In the genomic region with DNA sequence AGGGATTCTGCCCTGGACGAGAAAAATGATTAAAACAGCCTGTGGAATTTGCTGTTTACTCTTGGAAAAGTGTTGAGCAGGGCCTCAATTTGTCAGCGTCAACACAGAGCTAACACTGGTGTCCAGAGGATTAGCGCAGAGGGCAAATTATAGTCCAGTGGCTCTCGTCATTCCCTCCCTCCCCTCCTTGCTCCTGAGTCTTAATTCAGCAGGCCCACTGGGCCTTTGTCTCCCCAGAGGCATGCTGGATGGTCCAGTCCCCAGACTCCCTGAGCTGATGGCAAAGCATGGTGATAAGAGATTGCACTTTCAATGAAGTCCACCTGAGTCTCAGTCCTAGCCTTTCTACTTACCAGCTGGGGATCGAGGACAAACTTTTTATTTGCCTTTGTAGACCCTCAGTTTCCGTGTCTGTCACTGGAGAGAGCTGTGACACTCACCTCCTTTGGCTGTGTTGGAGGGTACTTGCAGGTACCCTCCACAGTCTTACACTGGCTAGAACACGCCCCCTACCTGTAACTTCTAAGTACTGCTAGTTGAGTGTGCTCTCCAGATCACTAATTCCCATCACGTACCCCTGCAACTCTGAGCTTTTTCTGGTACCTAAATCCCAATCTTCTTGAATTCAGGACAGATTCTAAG, we compare ENCODE assay signal across 14 mouse cellular contexts.
A peak's percentile ranks its signal among the peaks of the same experiment; 100 is the strongest.
DNase-seq lines count a peak whose midpoint lies in the region; ATAC-seq and TF ChIP-seq lines count a peak whose summit lies in the region.
"Had no signal": no experiment of that assay in that cellular context is flagged by ENCODE, and none has a peak within 500 bp of the region (broad histone marks: within the 10 kb centered on the region; RNA-seq: fewer than 3 reads in every experiment).

No protein-coding gene starts in this region.

- intact Hi-C loops in left cerebral cortex, postnatal 36 days (cut with DNase I), result no loop called here

- H3K27me3 ChIP-seq in hindbrain, embryonic 11.5 days (ENCODE audit: control insufficient read depth, insufficient read depth, low read length), result no peaks in the 10 kb centered on the region
- no peaks in the 10 kb centered on the region for H3K27me3 ChIP-seq in hindbrain, embryonic 10.5 days (ENCODE audit: insufficient read depth, poor library complexity, severe bottlenecking)
- H3K27me3 ChIP-seq: forebrain, embryonic 12.5 days; megakaryocyte, embryonic 14.5 days had no signal

- no peaks in the 10 kb centered on the region for H3K4me1 ChIP-seq in hindbrain, embryonic 11.5 days (replicated peaks; ENCODE audit: control insufficient read depth, insufficient read depth, low read length)
- H3K4me1 ChIP-seq in hindbrain, embryonic 10.5 days (replicated peaks), result no peaks in the 10 kb centered on the region
- H3K4me1 ChIP-seq: forebrain, embryonic 12.5 days had no signal

- no peak overlapping the region for H3K27ac ChIP-seq in hindbrain, embryonic 11.5 days (ENCODE audit: low read depth, low read length)
- no peak overlapping the region for H3K27ac ChIP-seq in hindbrain, embryonic 10.5 days
- H3K27ac ChIP-seq: forebrain, embryonic 12.5 days had no signal

- DNase-seq in hindbrain, embryonic 11.5 days (ENCODE audit: low spot score), result peak; percentile 25
- no peak for DNase-seq in hindbrain, embryonic 10.5 days (ENCODE audit: low spot score)
- DNase-seq in 3134 (ENCODE audit: extremely low read depth, insufficient read length, low spot score), result peak; percentile 7
- peak; percentile 21 for DNase-seq in brain, embryonic 14.5 days (ENCODE audit: low read depth)
- DNase-seq in frontal cortex, postnatal 25 days (ENCODE audit: low spot score in 2 of 2), result no peak
- no peak for DNase-seq in gastrocnemius, postnatal 10 days
- DNase-seq in left cerebral cortex, postnatal 36 days (ENCODE audit: low spot score in 2 of 2), result no peak
- DNase-seq: adrenal gland, postnatal 14 days; cerebellum, adult 9-11 months; kidney, adult 9 months; thymus, adult 2 months had no signal

- 0 out of 2 replicates have a peak, but pooled peaks have one; percentile 30 for ATAC-seq in hindbrain, embryonic 11.5 days (ENCODE audit: low FRiP score)
- peak; percentile 65 for ATAC-seq in megakaryocyte progenitor cell, adult 5-6 weeks (replicated peaks; ENCODE audit: poor library complexity)

- H3K9ac ChIP-seq in hindbrain, embryonic 11.5 days (ENCODE audit: low read depth, low read length), result no peak overlapping the region
- H3K9ac ChIP-seq: forebrain, embryonic 12.5 days had no signal

- TF ChIP-seq POLR2A in brain, embryonic 14.5 days (IDR thresholded peaks at IDR 0.05; ENCODE audit: borderline replicate concordance, extremely low read depth, insufficient read depth, insufficient read length, poor library complexity, severe bottlenecking), result no peak

- no peaks in the 10 kb centered on the region for H3K36me3 ChIP-seq in hindbrain, embryonic 11.5 days (ENCODE audit: control insufficient read depth, insufficient read depth, low read length)
- no peaks in the 10 kb centered on the region for H3K36me3 ChIP-seq in hindbrain, embryonic 10.5 days
- H3K36me3 ChIP-seq: forebrain, embryonic 12.5 days had no signal

- no peaks in the 10 kb centered on the region for H3K9me3 ChIP-seq in hindbrain, embryonic 11.5 days (ENCODE audit: control insufficient read depth, low read length)
- H3K9me3 ChIP-seq in hindbrain, embryonic 10.5 days, result no peaks in the 10 kb centered on the region
- H3K9me3 ChIP-seq: forebrain, embryonic 12.5 days; megakaryocyte, embryonic 14.5 days had no signal

- no peak overlapping the region for H3K4me3 ChIP-seq in hindbrain, embryonic 11.5 days (ENCODE audit: low read depth, low read length)
- H3K4me3 ChIP-seq in hindbrain, embryonic 10.5 days, result no peak overlapping the region
- H3K4me3 ChIP-seq: forebrain, embryonic 12.5 days; megakaryocyte, embryonic 14.5 days had no signal

- WGBS in hindbrain, embryonic 11.5 days, result 47% methylated on average over 8 of the region's 8 CpGs
- 47% methylated on average over 8 of the region's 8 CpGs for WGBS in hindbrain, embryonic 10.5 days

- no peak overlapping the region for H3K4me2 ChIP-seq in hindbrain, embryonic 11.5 days (replicated peaks; ENCODE audit: low read depth, low read length)
- H3K4me2 ChIP-seq: forebrain, embryonic 12.5 days had no signal

- TF ChIP-seq CTCF in brain, embryonic 14.5 days (IDR thresholded peaks at IDR 0.05; ENCODE audit: borderline replicate concordance, extremely low read depth, insufficient read depth, insufficient read length), result peak; percentile 23; the same call in 1 of the 2 replicates

Comparison
In these comparisons a context has a peak if more than half of its experiments do, and no peak if none do; other contexts are left out.
1. DNase-seq: peak in hindbrain, embryonic 11.5 days (single experiment), 3134 (single experiment) and brain, embryonic 14.5 days (single experiment); none in hindbrain, embryonic 10.5 days (single experiment), frontal cortex, postnatal 25 days (0 of 2), gastrocnemius, postnatal 10 days (single experiment) and left cerebral cortex, postnatal 36 days (0 of 2).